Mouse (Mus musculus): ENCODE measurements around the gene Zdhhc12. TPM values are rescaled to one million over a fixed set of nuclear protein-coding genes. Genes with fewer than 3 reads are reported as not detected.

Zdhhc12 gene
- total RNA-seq, 2 experiments from 2014 or later, result 9.9 to 11.4 TPM

Other genes starting within 250 kb of the Zdhhc12 start
- gene Cercam, start 224.5 kb downstream of the Zdhhc12 start, total RNA-seq (2021), result 1 to 10 TPM; 6.7 to 9.6 TPM
- gene Odf2, start 204.4 kb downstream of the Zdhhc12 start, total RNA-seq (2021), result 100 to 1,000 TPM in 1 of 2 experiments, 10 to 100 TPM in 1; 78.2 to 115 TPM
- gene Gle1, start 158.2 kb downstream of the Zdhhc12 start, total RNA-seq (2021), result 10 to 100 TPM; 37.9 to 39.3 TPM
- gene Sptan1, start 128.1 kb downstream of the Zdhhc12 start, total RNA-seq (2021), result 100 to 1,000 TPM; 838 to 951 TPM
- gene Wdr34, start 44.8 kb downstream of the Zdhhc12 start, total RNA-seq (2021), result 10 to 100 TPM; 32.5 to 33.0 TPM
- 100 to 1,000 TPM; 187 to 188 TPM for gene Set, start 36.3 kb downstream of the Zdhhc12 start, total RNA-seq (2021)
- gene Pkn3, start 16.0 kb downstream of the Zdhhc12 start, total RNA-seq (2021), result 1 to 10 TPM; 1.2 to 1.9 TPM
- gene Zer1, start 30.9 kb upstream of the Zdhhc12 start, total RNA-seq (2021), result 100 to 1,000 TPM; 191 to 213 TPM
- 10 to 100 TPM; 59.0 to 61.6 TPM for gene Tbc1d13, start 40.1 kb upstream of the Zdhhc12 start, total RNA-seq (2021)
- gene Endog, start 77.8 kb upstream of the Zdhhc12 start, total RNA-seq (2021), result 10 to 100 TPM; 22.7 to 25.0 TPM
- gene Spout1, start 84.8 kb upstream of the Zdhhc12 start, total RNA-seq (2021), result 10 to 100 TPM; 35.1 to 35.4 TPM
- 10 to 100 TPM; 17.1 to 18.4 TPM for gene Kyat1, start 112.2 kb upstream of the Zdhhc12 start, total RNA-seq (2021)
- gene Lrrc8a, start 144.1 kb upstream of the Zdhhc12 start, total RNA-seq (2021), result 10 to 100 TPM; 57.1 to 60.7 TPM
- gene Gm28035, start 146.9 kb upstream of the Zdhhc12 start, total RNA-seq (2021), result 1 to 10 TPM; 6.1 to 7.4 TPM
- gene Phyhd1, start 172.6 kb upstream of the Zdhhc12 start, total RNA-seq (2021), result 10 to 100 TPM; 18.6 to 24.8 TPM
- not detected for gene Gm28038, start 187.4 kb upstream of the Zdhhc12 start, total RNA-seq (2021)
- gene Dolk, start 192.7 kb upstream of the Zdhhc12 start, total RNA-seq (2021), result 10 to 100 TPM; 24.3 to 25.7 TPM
- 10 to 100 TPM; 18.7 to 22.0 TPM for gene Nup188, start 192.7 kb upstream of the Zdhhc12 start, total RNA-seq (2021)

Data from layer of hippocampus, postnatal 25 days (tissue).